In genomic region chr1:186991473-186991872, GRCm38 (mm10) we compare ENCODE assay signal across 32 mouse cellular contexts. TPM values are rescaled to one million over a fixed set of nuclear protein-coding genes. Genes with fewer than 3 reads are reported as not detected.
DNase-seq lines count a peak whose midpoint lies in the region; TF ChIP-seq lines count a peak whose summit lies in the region.
"Had no signal": no experiment of that assay in that cellular context is flagged by ENCODE, and none has a peak within 500 bp of the region (broad histone marks: within the 10 kb centered on the region; RNA-seq: fewer than 3 reads in every experiment).

No protein-coding gene starts in this region.

- H3K79me2 ChIP-seq in heart, adult 2 months (replicated peaks; ENCODE audit: control insufficient read depth, insufficient read depth, low read length) = no peaks in the 10 kb centered on the region

- no peak overlapping the region for H3K27ac ChIP-seq in heart, embryonic 10.5 days
- no peak overlapping the region for H3K27ac ChIP-seq in heart, adult 2 months
- no peak overlapping the region for H3K27ac ChIP-seq in olfactory bulb, adult 2 months (ENCODE audit: insufficient read depth, low read depth, low read length)
- H3K27ac ChIP-seq: embryonic facial prominence, embryonic 13.5 days; heart, embryonic 15.5 days; hindbrain, embryonic 15.5 days; intestine, embryonic 15.5 days; limb, embryonic 12.5 days; macrophage had no signal

- H3K9me3 ChIP-seq in heart, embryonic 10.5 days = no peaks in the 10 kb centered on the region
- H3K9me3 ChIP-seq: embryonic facial prominence, embryonic 13.5 days; heart, embryonic 15.5 days; hindbrain, embryonic 15.5 days; intestine, embryonic 15.5 days; limb, embryonic 12.5 days had no signal

- TF ChIP-seq CTCF in heart, adult 2 months (IDR thresholded peaks at IDR 0.05) = no peak
- TF ChIP-seq CTCF in olfactory bulb, adult 2 months (IDR thresholded peaks at IDR 0.05; ENCODE audit: insufficient read depth, low read depth, low read length) = no peak

- H3K4me3 ChIP-seq in heart, embryonic 10.5 days = no peak overlapping the region
- H3K4me3 ChIP-seq in heart, adult 2 months = no peak overlapping the region
- H3K4me3 ChIP-seq in olfactory bulb, adult 2 months (ENCODE audit: insufficient read depth, low read depth, low read length) = no peak overlapping the region
- H3K4me3 ChIP-seq: embryonic facial prominence, embryonic 13.5 days; erythroblast, embryonic 14.5 days; heart, embryonic 15.5 days; hindbrain, embryonic 15.5 days; intestine, embryonic 15.5 days; limb, embryonic 12.5 days had no signal

- DNase-seq in adrenal gland, postnatal 25 days = peak; percentile 17
- no peak for DNase-seq in adrenal gland, postnatal 4 days (ENCODE audit: low spot score in 2 of 2)
- peak; percentile 58 for DNase-seq in heart, embryonic 10.5 days (ENCODE audit: low spot score)
- DNase-seq in heart, adult 2 months = no peak
- DNase-seq in retina, postnatal 1 day = peak; percentile 33
- DNase-seq in retina, embryonic 14.5 days (ENCODE audit: low spot score) = no peak
- no peak for DNase-seq in gastrocnemius, adult 8-10 months (ENCODE audit: low spot score in 2 of 2)
- DNase-seq: adrenal gland, postnatal 14 days; cerebellum, adult 11 months; cerebellum, postnatal 36 days; embryo, embryonic 11 days; gastrocnemius, postnatal 25 days; heart, postnatal 4 days; kidney, adult 9 months; kidney, postnatal 14 days; liver, postnatal 0 days; midbrain, embryonic 14.5 days; thymus, postnatal 14 days had no signal

- WGBS in heart, embryonic 10.5 days = 66% methylated on average over 6 of the region's 6 CpGs
- WGBS in heart, adult 2 months = 74% methylated on average over 6 of the region's 6 CpGs
- 49% methylated on average over 6 of the region's 6 CpGs for WGBS in olfactory bulb, adult 2 months

- no peaks in the 10 kb centered on the region for H3K36me3 ChIP-seq in heart, embryonic 10.5 days
- no peaks in the 10 kb centered on the region for H3K36me3 ChIP-seq in heart, adult 2 months (ENCODE audit: control insufficient read depth, insufficient read depth, low read length)
- H3K36me3 ChIP-seq: embryonic facial prominence, embryonic 13.5 days; heart, embryonic 15.5 days; hindbrain, embryonic 15.5 days; intestine, embryonic 15.5 days; limb, embryonic 12.5 days had no signal

- TF ChIP-seq POLR2A in heart, adult 2 months (IDR thresholded peaks at IDR 0.05; ENCODE audit: insufficient read depth, low read depth, low read length) = no peak
- TF ChIP-seq POLR2A in olfactory bulb, adult 2 months (IDR thresholded peaks at IDR 0.05; ENCODE audit: insufficient read depth, low read depth, low read length) = 0 out of 2 replicates have a peak, but pooled peaks have one; percentile 22

- H3K4me1 ChIP-seq in heart, embryonic 10.5 days = no peaks in the 10 kb centered on the region; the same call in 1 of the 2 replicates
- no peaks in the 10 kb centered on the region for H3K4me1 ChIP-seq in heart, adult 2 months (ENCODE audit: control insufficient read depth, insufficient read depth, low read length)
- peaks cover 5% of the 10 kb centered on the region; the same call in 1 of the 2 replicates for H3K4me1 ChIP-seq in olfactory bulb, adult 2 months (ENCODE audit: control insufficient read depth, insufficient read depth, low read length)
- H3K4me1 ChIP-seq: embryonic facial prominence, embryonic 13.5 days; intestine, embryonic 15.5 days; limb, embryonic 12.5 days had no signal

- H3K27me3 ChIP-seq in heart, embryonic 10.5 days (ENCODE audit: insufficient read depth, poor library complexity, severe bottlenecking) = no peaks in the 10 kb centered on the region
- no peaks in the 10 kb centered on the region for H3K27me3 ChIP-seq in heart, adult 2 months (ENCODE audit: control insufficient read depth, insufficient read depth, low read length)
- H3K27me3 ChIP-seq: embryonic facial prominence, embryonic 13.5 days; heart, embryonic 15.5 days; hindbrain, embryonic 15.5 days; intestine, embryonic 15.5 days; limb, embryonic 12.5 days had no signal

- no peak for TF ChIP-seq EP300 in heart, adult 2 months (IDR thresholded peaks at IDR 0.05; ENCODE audit: insufficient read depth, low read depth, low read length)

- intact Hi-C loops in heart, adult 2 months (cut with DNase I) = no loop called here

- no peak overlapping the region for H3K9ac ChIP-seq in heart, adult 2 months (ENCODE audit: low read depth, low read length)
- H3K9ac ChIP-seq: embryonic facial prominence, embryonic 13.5 days; heart, embryonic 15.5 days; hindbrain, embryonic 15.5 days; intestine, embryonic 15.5 days; limb, embryonic 12.5 days; liver, postnatal 0 days had no signal

RNA-seq across cellular contexts. Expression of gene D1Pas1, which starts 24.3 kb away (rescaled TPM):
- not detected in 2 replicates for total RNA-seq in adrenal gland, postnatal 25 days (2021)
- under 1 TPM in 1 of 2 experiments, not detected in 1; 0.08 TPM for total RNA-seq in adrenal gland, postnatal 4 days (2021)
- 0.45 and 0.67 TPM in 2 replicates for polyA plus RNA-seq in heart, embryonic 10.5 days (2016; fragmentation: Nextera tagmentation; extraction: Ambion mirVana)
- total RNA-seq in heart, adult 2 months (2021) = under 1 TPM in 1 of 2 experiments, not detected in 1; 0.13 TPM
- not detected in 2 replicates for polyA plus RNA-seq in heart, adult 2 months (2012; rRNA removed)
- not detected in 2 replicates for polyA plus RNA-seq in olfactory bulb, adult 2 months (2012; ENCODE audit: insufficient read depth, insufficient read length, low replicate concordance, missing spikeins)
- total RNA-seq in gastrocnemius, adult 8-10 months (2022) = not detected
- total RNA-seq: adrenal gland, postnatal 14 days; gastrocnemius, postnatal 25 days; heart, adult 8-10 months; layer of hippocampus, adult 18-20 months; layer of hippocampus, postnatal 14 days had no signal
- polyA plus RNA-seq: embryonic facial prominence, embryonic 13.5 days; erythroblast, embryonic 14.5 days; liver, postnatal 0 days; lung, postnatal 0 days; macrophage; spleen, adult 2 months; stomach, embryonic 14.5 days had no signal

Comparison
In these comparisons a context has a peak if more than half of its experiments do, and no peak if none do; other contexts are left out.
1. DNase-seq: peak in adrenal gland, postnatal 25 days (single experiment), heart, embryonic 10.5 days (single experiment) and retina, postnatal 1 day (single experiment); none in adrenal gland, postnatal 4 days (0 of 2), heart, adult 2 months (0 of 2), retina, embryonic 14.5 days (single experiment) and gastrocnemius, adult 8-10 months (0 of 2).